Comparison of ENCODE assay signal across 9 mouse cellular contexts in the genomic region with DNA sequence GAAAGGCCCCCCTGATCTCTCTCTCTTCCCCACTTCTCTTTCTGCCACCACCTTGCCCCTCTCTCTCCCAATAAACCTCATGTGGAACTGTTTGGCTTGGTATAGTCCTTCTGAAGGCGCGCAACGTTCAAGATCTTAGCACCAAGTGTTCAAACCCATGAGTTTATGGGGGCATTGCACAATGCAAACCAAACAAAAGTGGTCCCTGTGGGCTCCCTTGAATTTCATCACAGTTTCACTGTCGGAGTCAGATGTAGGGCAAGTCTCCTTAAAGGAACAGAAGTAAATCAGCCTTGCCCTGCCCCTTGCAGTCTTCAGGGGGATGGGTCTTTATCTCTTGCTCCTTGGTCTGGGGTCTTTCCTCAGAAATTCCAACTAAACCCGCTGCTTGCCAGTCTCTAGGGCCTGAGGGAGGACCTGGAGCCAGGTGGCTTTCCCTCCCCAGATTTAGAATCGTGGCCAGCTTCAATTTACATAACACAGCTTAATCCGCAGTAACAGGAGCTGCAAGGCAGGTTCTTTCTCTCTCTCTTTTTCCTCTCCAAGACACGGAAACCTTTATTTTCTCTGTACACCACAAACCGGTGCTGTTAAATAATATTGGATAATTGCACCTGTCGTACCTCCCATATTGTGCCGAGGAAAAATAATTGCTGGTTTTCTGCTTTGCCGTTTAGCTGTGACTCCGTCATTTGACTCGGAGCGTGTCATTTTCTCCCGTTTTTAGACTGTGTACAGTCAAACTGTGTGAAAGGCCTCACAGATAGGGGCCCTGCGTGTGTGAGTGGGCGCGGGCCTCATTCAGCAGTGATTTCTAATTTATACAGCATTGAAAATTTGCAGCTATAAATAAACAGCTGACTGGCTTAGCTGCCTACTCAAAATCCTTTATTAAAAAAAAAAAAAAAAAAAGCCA.
DNase-seq lines count a peak whose midpoint lies in the region; ATAC-seq and TF ChIP-seq lines count a peak whose summit lies in the region.
"Had no signal": no experiment of that assay in that cellular context is flagged by ENCODE, and none has a peak within 500 bp of the region (broad histone marks: within the 10 kb centered on the region; RNA-seq: fewer than 3 reads in every experiment).

No protein-coding gene starts in this region.

- H3K4me1 ChIP-seq in embryonic facial prominence, embryonic 11.5 days (ENCODE audit: control insufficient read depth, insufficient read depth, low read length): no peaks in the 10 kb centered on the region
- H3K4me1 ChIP-seq in embryonic facial prominence, embryonic 10.5 days: peaks cover 25% of the 10 kb centered on the region
- peaks cover 2% of the 10 kb centered on the region; the same call in 1 of the 2 replicates for H3K4me1 ChIP-seq in midbrain, postnatal 0 days (ENCODE audit: insufficient read depth, low read length)

- H3K9me3 ChIP-seq in embryonic facial prominence, embryonic 11.5 days (replicated peaks; ENCODE audit: control insufficient read depth, low read length): no peaks in the 10 kb centered on the region
- no peaks in the 10 kb centered on the region for H3K9me3 ChIP-seq in embryonic facial prominence, embryonic 10.5 days
- no peaks in the 10 kb centered on the region for H3K9me3 ChIP-seq in midbrain, postnatal 0 days (ENCODE audit: low read length)
- H3K9me3 ChIP-seq: neural tube, embryonic 12.5 days had no signal

- WGBS in embryonic facial prominence, embryonic 11.5 days: 41% methylated on average over 19 of the region's 19 CpGs
- 50% methylated on average over 19 of the region's 19 CpGs for WGBS in embryonic facial prominence, embryonic 10.5 days
- 30% methylated on average over 19 of the region's 19 CpGs for WGBS in midbrain, postnatal 0 days

- ATAC-seq in embryonic facial prominence, embryonic 11.5 days (replicated peaks; ENCODE audit: insufficient number of reproducible peaks, low FRiP score, low TSS enrichment, low read depth): peak; percentile 39; the same call in 1 of the 2 replicates
- ATAC-seq in midbrain, postnatal 0 days (ENCODE audit: low FRiP score): peak; percentile 52; the same call in 1 of the 2 replicates

- no peaks in the 10 kb centered on the region for H3K36me3 ChIP-seq in embryonic facial prominence, embryonic 11.5 days (replicated peaks; ENCODE audit: control insufficient read depth, insufficient read depth, low read depth, low read length)
- no peaks in the 10 kb centered on the region for H3K36me3 ChIP-seq in embryonic facial prominence, embryonic 10.5 days (replicated peaks)
- H3K36me3 ChIP-seq in midbrain, postnatal 0 days (ENCODE audit: insufficient read depth, low read length): no peaks in the 10 kb centered on the region
- H3K36me3 ChIP-seq: neural tube, embryonic 12.5 days had no signal

- peak; percentile 12 for DNase-seq in embryonic facial prominence, embryonic 11.5 days (ENCODE audit: low spot score)
- DNase-seq in embryonic facial prominence, embryonic 10.5 days (ENCODE audit: low spot score): no peak
- peak; percentile 25 for DNase-seq in cerebellum, adult 11-12 months
- DNase-seq in frontal cortex, postnatal 10 days (ENCODE audit: low spot score in 2 of 2): peak; percentile 44 to 61
- DNase-seq in midbrain, postnatal 0 days (ENCODE audit: low spot score): peak; percentile 5
- DNase-seq in c-Kit-positive CD71-positive TER-119-positive erythroid progenitor cells, embryonic 14.5 days (ENCODE audit: low spot score): no peak
- DNase-seq in B cell, adult 2 months: no peak
- no peak for DNase-seq in retina, postnatal 1 day

- no peak overlapping the region for H3K4me3 ChIP-seq in embryonic facial prominence, embryonic 11.5 days (ENCODE audit: low read depth, low read length)
- no peak overlapping the region for H3K4me3 ChIP-seq in embryonic facial prominence, embryonic 10.5 days
- no peak overlapping the region for H3K4me3 ChIP-seq in midbrain, postnatal 0 days (ENCODE audit: low read depth, low read length)
- H3K4me3 ChIP-seq: neural tube, embryonic 12.5 days had no signal

- no peak overlapping the region for H3K9ac ChIP-seq in embryonic facial prominence, embryonic 11.5 days (replicated peaks; ENCODE audit: low read length)
- no peak overlapping the region; the same call in 1 of the 2 replicates for H3K9ac ChIP-seq in midbrain, postnatal 0 days (replicated peaks; ENCODE audit: low read length, poor library complexity, severe bottlenecking)
- H3K9ac ChIP-seq: neural tube, embryonic 12.5 days had no signal

- TF ChIP-seq CTCF in midbrain, postnatal 0 days (IDR thresholded peaks at IDR 0.05): 0 out of 2 replicates have a peak, but pooled peaks have one; percentile 9

- no peaks in the 10 kb centered on the region for H3K27me3 ChIP-seq in embryonic facial prominence, embryonic 11.5 days (ENCODE audit: control insufficient read depth, insufficient read depth, low read length)
- peaks cover 5% of the 10 kb centered on the region; the same call in 1 of the 2 replicates for H3K27me3 ChIP-seq in embryonic facial prominence, embryonic 10.5 days (replicated peaks; ENCODE audit: low read depth, poor library complexity, severe bottlenecking)
- no peaks in the 10 kb centered on the region for H3K27me3 ChIP-seq in midbrain, postnatal 0 days (ENCODE audit: insufficient read depth, low read length)
- H3K27me3 ChIP-seq: neural tube, embryonic 12.5 days had no signal

- H3K4me2 ChIP-seq in embryonic facial prominence, embryonic 11.5 days (ENCODE audit: low read depth, low read length): no peak overlapping the region
- H3K4me2 ChIP-seq in midbrain, postnatal 0 days (ENCODE audit: low read depth, low read length, poor library complexity, severe bottlenecking): 0 out of 2 replicates have a peak overlapping the region, but pooled peaks have one; percentile 5
- H3K4me2 ChIP-seq: neural tube, embryonic 12.5 days had no signal

- no peak overlapping the region for H3K27ac ChIP-seq in embryonic facial prominence, embryonic 11.5 days (replicated peaks; ENCODE audit: low read depth, low read length)
- H3K27ac ChIP-seq in embryonic facial prominence, embryonic 10.5 days (replicated peaks): no peak overlapping the region
- H3K27ac ChIP-seq in midbrain, postnatal 0 days (ENCODE audit: low read depth, low read length): peak overlapping the region; percentile 47
- H3K27ac ChIP-seq: neural tube, embryonic 12.5 days had no signal

Comparison
In these comparisons a context has a peak if more than half of its experiments do, and no peak if none do; other contexts are left out.
1. DNase-seq: peak in embryonic facial prominence, embryonic 11.5 days (single experiment), cerebellum, adult 11-12 months (single experiment), frontal cortex, postnatal 10 days (2 of 2) and midbrain, postnatal 0 days (single experiment); none in embryonic facial prominence, embryonic 10.5 days (single experiment), c-Kit-positive CD71-positive TER-119-positive erythroid progenitor cells, embryonic 14.5 days (single experiment), B cell, adult 2 months (0 of 2) and retina, postnatal 1 day (single experiment).